Mouse (Mus musculus) liver, embryonic 15.5 days (tissue): ENCODE data around the gene Rbpjl. TPM values are rescaled to one million over a fixed set of nuclear protein-coding genes. Genes with fewer than 3 reads are reported as not detected.

Source experiments
- ATAC-seq: fragments of 200-750 bp; cut with Nextera tagmentation; 2 replicates; pipeline ENCODE4 v1.8.0; 2017; ENCODE audit warnings: moderate number of reproducible peaks, mild to moderate bottlenecking, moderate library complexity; ENCODE audit not compliant: insufficient read depth
- H3K27ac ChIP-seq: fragments of 300-500 bp; sonication (generic); replicated peaks from 2 replicates; pipeline ENCODE4 v1.5.1; 2015; ENCODE audit warnings: mild to moderate bottlenecking, inconsistent platforms
- H3K27me3 ChIP-seq: fragments of 300-500 bp; sonication (generic); 2 replicates; pipeline ENCODE4 v1.6.1; 2015; ENCODE audit warnings: mild to moderate bottlenecking, inconsistent platforms
- H3K36me3 ChIP-seq: fragments of 300-500 bp; sonication (generic); replicated peaks from 2 replicates; pipeline ENCODE4 v1.6.1; 2015; ENCODE audit warnings: moderate library complexity, mild to moderate bottlenecking, inconsistent platforms
- H3K4me1 ChIP-seq: fragments of 300-500 bp; sonication (generic); replicated peaks from 2 replicates; pipeline ENCODE4 v1.6.1; 2015; ENCODE audit warnings: inconsistent platforms
- H3K4me2 ChIP-seq: fragments of 300-500 bp; sonication (generic); 2 replicates; pipeline ENCODE4 v1.6.1; 2015; ENCODE audit warnings: moderate library complexity, mild to moderate bottlenecking, inconsistent platforms
- H3K4me3 ChIP-seq: fragments of 300-500 bp; sonication (generic); replicated peaks from 2 replicates; pipeline ENCODE4 v1.5.1; 2015; ENCODE audit warnings: mild to moderate bottlenecking, inconsistent platforms
- H3K9ac ChIP-seq: fragments of 300-500 bp; sonication (generic); 2 replicates; pipeline ENCODE4 v1.6.1; 2015; ENCODE audit warnings: moderate library complexity, mild to moderate bottlenecking, inconsistent platforms
- H3K9me3 ChIP-seq: fragments of 300-500 bp; sonication (generic); replicated peaks from 2 replicates; pipeline ENCODE4 v1.6.1; 2016; ENCODE audit warnings: inconsistent platforms
- WGBS: fragments of 180-500 bp; shearing (Covaris S2); methylation state at CpG from one replicate; pipeline ENCODE4 v1.1.7; 2015; ENCODE audit warnings: mixed read lengths; ENCODE audit not compliant: insufficient replicate concordance; 5-methylcytosine and 5-hydroxymethylcytosine counted together
- polyA plus RNA-seq: library from polyadenylated mRNA; unstranded; fragments of >200 nt; fragmentation: Nextera tagmentation; extraction: Ambion mirVana; gene quantifications from 2 replicates; pipeline ENCODE4 v1.2.1, GENCODE M21; 2015

Rbpjl gene
- polyA plus RNA-seq, result 0.07 and 0.63 TPM in 2 replicates

DNA sequence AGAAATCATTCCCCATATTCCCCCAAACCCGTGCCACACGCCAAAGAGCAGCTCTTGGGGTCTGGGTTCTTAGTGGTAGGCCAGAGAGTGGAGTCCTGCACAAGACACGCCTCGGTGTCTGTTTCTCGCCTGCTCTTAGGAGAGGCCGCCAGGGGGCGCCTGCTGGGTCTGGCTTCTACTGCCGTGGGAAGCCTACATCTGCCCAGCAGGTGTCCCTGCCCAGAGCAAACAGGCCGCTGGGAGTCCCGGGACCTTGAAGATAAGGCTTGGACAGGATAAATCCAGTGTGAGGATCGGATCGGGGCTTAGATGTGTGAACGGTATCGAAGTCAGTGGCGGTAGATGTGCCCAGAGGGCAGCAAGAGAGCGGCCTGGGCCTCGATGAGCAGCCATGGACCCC lies at the start of gene Rbpjl:
Gene Rbpjl, plus strand, starts transcription at position 236 of the 400 bp plus-strand sequence.
- no peak within 1 kb of the TSS for H3K4me3 ChIP-seq
- H3K4me1 ChIP-seq, result no peaks in the 10 kb centered on the region
- H3K9ac ChIP-seq, result no peak within 1 kb of the TSS
- no peak within 1 kb of the TSS for H3K4me2 ChIP-seq
- H3K9me3 ChIP-seq, result no peaks in the 10 kb centered on the region; the same call in 1 of the 2 replicates
- no peak; the same call in 1 of the 2 replicates for ATAC-seq
- H3K27me3 ChIP-seq, result peaks cover 92% of the 10 kb centered on the region
- no peak within 1 kb of the TSS for H3K27ac ChIP-seq
- H3K36me3 ChIP-seq, result no peaks in the 10 kb centered on the region
- 4% methylated on average over 17 of the region's 17 CpGs for WGBS

DNA sequence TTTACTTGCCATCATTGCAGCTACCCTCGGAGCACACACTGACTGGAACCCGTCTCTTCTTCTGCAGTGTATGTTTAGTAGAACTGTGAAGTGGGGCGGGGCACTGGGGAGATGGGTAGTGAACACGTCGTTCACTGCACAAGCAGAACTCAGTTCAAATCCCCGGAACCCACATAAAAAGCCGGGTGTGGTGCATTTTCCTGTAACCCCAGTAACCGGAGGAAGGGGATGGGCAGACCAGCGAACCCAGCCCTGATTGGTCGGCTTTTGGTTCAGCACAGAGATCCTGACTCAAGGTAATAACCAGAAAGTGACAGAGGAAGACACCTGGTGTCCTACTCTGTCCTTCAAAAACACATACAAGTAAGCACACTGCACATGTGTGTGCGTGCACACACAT lies 49.6 kb upstream of the Rbpjl start:
- Histone ChIP-seq H3K9ac (no peak overlapping the region), H3K4me1 (no peaks in the 10 kb centered on the region), H3K36me3 (no peaks in the 10 kb centered on the region), H3K4me3 (no peak overlapping the region), H3K9me3 (no peaks in the 10 kb centered on the region), H3K4me2 (no peak overlapping the region), H3K27me3 (no peaks in the 10 kb centered on the region), H3K27ac (no peak overlapping the region)
- WGBS, result 64% methylated on average over 11 of the region's 11 CpGs
- no peak for ATAC-seq

DNA sequence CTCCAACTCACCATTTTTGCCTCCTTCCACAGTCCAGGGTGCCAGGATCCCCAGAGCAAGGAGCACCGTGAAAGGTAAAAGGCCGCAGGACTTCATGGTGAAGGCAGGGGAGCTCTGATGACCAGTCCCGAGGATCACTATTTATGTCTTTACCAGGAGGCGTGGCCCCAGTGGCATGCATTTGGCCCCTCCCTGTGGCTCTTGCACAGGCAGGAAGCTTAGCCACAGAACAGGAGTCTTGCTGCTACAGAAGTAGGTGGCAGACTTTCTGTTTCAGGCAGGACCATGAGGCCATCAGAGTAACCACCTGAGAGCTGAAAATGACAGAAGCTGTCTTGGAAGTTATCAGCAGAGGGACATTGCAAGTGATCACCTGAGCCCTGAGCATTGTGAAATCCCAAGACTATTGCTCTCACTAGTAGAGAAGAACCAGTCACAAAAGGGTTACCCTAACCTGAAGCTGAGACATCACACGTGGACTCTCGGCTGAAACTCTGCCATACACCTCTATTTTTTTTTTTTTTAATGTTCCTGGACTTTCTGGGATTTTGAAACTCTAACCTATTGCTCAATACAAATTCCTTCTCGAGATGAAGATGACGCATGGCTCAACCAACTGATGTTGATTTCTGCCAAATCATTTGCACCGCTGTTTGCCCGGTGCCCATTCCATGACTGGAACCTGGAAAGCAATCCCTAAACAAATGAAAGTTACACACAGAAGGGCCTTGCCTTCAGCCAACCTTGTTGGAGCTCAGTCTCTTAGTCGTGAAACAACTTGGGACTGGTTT lies 46.6 kb upstream of the Rbpjl start:
- H3K9ac ChIP-seq, result no peak overlapping the region
- peak overlapping the region; percentile 13; the same call in 1 of the 2 replicates for H3K4me2 ChIP-seq
- no peak for ATAC-seq
- H3K9me3 ChIP-seq, result no peaks in the 10 kb centered on the region
- H3K4me1 ChIP-seq, result no peaks in the 10 kb centered on the region
- H3K4me3 ChIP-seq, result no peak overlapping the region
- 0 out of 2 replicates have a peak, but pooled peaks cover 5% of the 10 kb centered on the region for H3K27me3 ChIP-seq
- 49% methylated on average over 11 of the region's 11 CpGs for WGBS
- no peaks in the 10 kb centered on the region for H3K36me3 ChIP-seq
- H3K27ac ChIP-seq, result no peak overlapping the region

- no peak overlapping the region for H3K27ac ChIP-seq
Observed at GRCm38 (mm10) chr2:164358373-164358772, 44.6 kb upstream of the Rbpjl start.

DNA sequence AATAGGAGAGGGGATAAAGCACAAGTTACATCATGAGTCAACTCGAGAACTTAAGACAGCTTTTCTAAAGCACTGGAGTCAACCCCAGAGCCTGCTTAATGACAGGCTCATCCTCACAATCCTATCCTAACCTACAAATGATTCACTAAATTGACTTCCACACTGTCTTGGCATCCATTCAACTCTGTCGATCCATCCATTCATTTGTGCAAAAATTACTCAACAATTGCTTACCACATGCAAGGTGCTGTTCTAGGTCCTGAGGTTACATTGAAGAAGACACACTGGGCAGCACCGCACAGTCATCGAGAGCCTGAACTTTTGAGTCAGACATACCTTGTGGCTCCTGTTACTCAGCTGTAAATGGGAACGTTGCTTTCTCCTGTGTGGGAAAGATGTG lies 43.9 kb upstream of the Rbpjl start:
- no peaks in the 10 kb centered on the region for H3K36me3 ChIP-seq
- WGBS, result 63% methylated on average over 5 of the region's 5 CpGs
- no peaks in the 10 kb centered on the region for H3K4me1 ChIP-seq
- H3K9me3 ChIP-seq, result no peaks in the 10 kb centered on the region
- no peak overlapping the region for H3K27ac ChIP-seq
- no peak for ATAC-seq
- no peak overlapping the region for H3K9ac ChIP-seq
- H3K27me3 ChIP-seq, result 0 out of 2 replicates have a peak, but pooled peaks cover 6% of the 10 kb centered on the region
- no peak overlapping the region for H3K4me3 ChIP-seq
- no peak overlapping the region for H3K4me2 ChIP-seq

More at GRCm38 (mm10) chr2:164358373-164358772, 44.6 kb upstream of the Rbpjl start:
- Histone ChIP-seq H3K4me3 (no peak overlapping the region), H3K4me2 (no peak overlapping the region), H3K9me3 (no peaks in the 10 kb centered on the region), H3K4me1 (no peaks in the 10 kb centered on the region), H3K9ac (no peak overlapping the region), H3K27me3 (0 out of 2 replicates have a peak, but pooled peaks cover 6% of the 10 kb centered on the region), H3K36me3 (no peaks in the 10 kb centered on the region)
- ATAC-seq, result no peak
- WGBS, result 61% methylated on average over 3 of the region's 3 CpGs

GRCm38 (mm10) chr2:164359668-164360067 lies 43.3 kb upstream of the Rbpjl start:
- Histone ChIP-seq H3K4me1 (no peaks in the 10 kb centered on the region), H3K27ac (no peak overlapping the region), H3K4me2 (no peak overlapping the region), H3K4me3 (no peak overlapping the region), H3K27me3 (0 out of 2 replicates have a peak, but pooled peaks cover 6% of the 10 kb centered on the region), H3K9me3 (no peaks in the 10 kb centered on the region), H3K36me3 (no peaks in the 10 kb centered on the region), H3K9ac (no peak overlapping the region)
- WGBS, result 56% methylated on average over 5 of the region's 5 CpGs
- no peak for ATAC-seq

GRCm38 (mm10) chr2:164360974-164361657 lies 41.8 kb upstream of the Rbpjl start:
- no peaks in the 10 kb centered on the region for H3K36me3 ChIP-seq
- H3K27ac ChIP-seq, result no peak overlapping the region
- H3K4me3 ChIP-seq, result no peak overlapping the region
- H3K9me3 ChIP-seq, result no peaks in the 10 kb centered on the region
- no peak for ATAC-seq
- H3K9ac ChIP-seq, result no peak overlapping the region
- H3K27me3 ChIP-seq, result 0 out of 2 replicates have a peak, but pooled peaks cover 6% of the 10 kb centered on the region
- no peaks in the 10 kb centered on the region for H3K4me1 ChIP-seq
- H3K4me2 ChIP-seq, result 0 out of 2 replicates have a peak overlapping the region, but pooled peaks have one; percentile 13
- WGBS, result 21% methylated on average over 13 of the region's 13 CpGs

DNA sequence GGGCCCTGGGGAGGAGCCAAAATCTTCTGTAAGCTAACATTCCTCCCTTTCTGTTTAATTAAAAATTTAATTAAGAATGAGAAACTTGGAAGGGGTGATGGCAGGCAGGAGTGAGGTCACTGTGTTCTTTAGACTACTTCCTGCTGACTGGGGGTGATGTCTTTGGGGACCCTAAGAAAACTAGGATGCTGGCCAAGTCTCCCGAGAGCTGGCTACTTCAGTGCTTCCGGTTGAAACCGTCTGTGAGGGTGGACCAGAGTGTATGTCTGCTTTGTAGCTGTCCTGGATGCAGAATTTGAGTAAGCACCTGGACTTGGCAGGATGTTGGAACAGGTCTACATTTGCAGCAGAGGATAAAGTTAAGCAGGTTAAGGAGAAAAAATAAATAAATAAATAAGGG lies 36.0 kb upstream of the Rbpjl start:
- Histone ChIP-seq H3K9ac (no peak overlapping the region), H3K4me2 (no peak overlapping the region), H3K9me3 (no peaks in the 10 kb centered on the region), H3K4me3 (no peak overlapping the region), H3K36me3 (no peaks in the 10 kb centered on the region), H3K4me1 (no peaks in the 10 kb centered on the region), H3K27ac (no peak overlapping the region), H3K27me3 (no peaks in the 10 kb centered on the region)
- WGBS, result 60% methylated on average over 3 of the region's 3 CpGs
- no peak for ATAC-seq

- Histone ChIP-seq H3K36me3 (no peaks in the 10 kb centered on the region), H3K9ac (no peak overlapping the region), H3K4me3 (no peak overlapping the region), H3K27ac (no peak overlapping the region), H3K4me2 (no peak overlapping the region), H3K9me3 (no peaks in the 10 kb centered on the region), H3K4me1 (no peaks in the 10 kb centered on the region), H3K27me3 (no peaks in the 10 kb centered on the region)
- 51% methylated on average over 6 of the region's 6 CpGs for WGBS
- ATAC-seq, result no peak
Observed at GRCm38 (mm10) chr2:164368620-164369105, 34.3 kb upstream of the Rbpjl start.

GRCm38 (mm10) chr2:164371371-164371770 lies 31.6 kb upstream of the Rbpjl start:
- Histone ChIP-seq H3K27ac (no peak overlapping the region), H3K27me3 (no peaks in the 10 kb centered on the region), H3K4me1 (no peaks in the 10 kb centered on the region), H3K4me2 (no peak overlapping the region), H3K4me3 (no peak overlapping the region), H3K36me3 (no peaks in the 10 kb centered on the region), H3K9me3 (no peaks in the 10 kb centered on the region), H3K9ac (no peak overlapping the region)
- WGBS, result 64% methylated on average over 3 of the region's 3 CpGs
- ATAC-seq, result no peak

- H3K4me2 ChIP-seq, result no peak overlapping the region
- no peak overlapping the region for H3K9ac ChIP-seq
- H3K36me3 ChIP-seq, result no peaks in the 10 kb centered on the region
- H3K27ac ChIP-seq, result no peak overlapping the region
- no peaks in the 10 kb centered on the region for H3K27me3 ChIP-seq
- H3K4me3 ChIP-seq, result no peak overlapping the region
- WGBS, result 9% methylated on average over 3 of the region's 3 CpGs
- no peak for ATAC-seq
- H3K9me3 ChIP-seq, result no peaks in the 10 kb centered on the region
- no peaks in the 10 kb centered on the region for H3K4me1 ChIP-seq
Observed at GRCm38 (mm10) chr2:164372408-164373053, 30.4 kb upstream of the Rbpjl start.
